Mouse (Mus musculus) 416B (cell line): ENCODE data around the gene Gm42372.
A peak's percentile ranks its signal among the peaks of the same experiment; 100 is the strongest.

Experiments
- DNase-seq: peaks from one replicate; pipeline ENCODE4 v3.0.0; 2011; ENCODE audit warnings: low read depth

The Gm42372 gene

GRCm38 (mm10) chr7:16961678-16962077 is 21.2 kb upstream of the Gm42372 start:
- no peak for DNase-seq

DNA sequence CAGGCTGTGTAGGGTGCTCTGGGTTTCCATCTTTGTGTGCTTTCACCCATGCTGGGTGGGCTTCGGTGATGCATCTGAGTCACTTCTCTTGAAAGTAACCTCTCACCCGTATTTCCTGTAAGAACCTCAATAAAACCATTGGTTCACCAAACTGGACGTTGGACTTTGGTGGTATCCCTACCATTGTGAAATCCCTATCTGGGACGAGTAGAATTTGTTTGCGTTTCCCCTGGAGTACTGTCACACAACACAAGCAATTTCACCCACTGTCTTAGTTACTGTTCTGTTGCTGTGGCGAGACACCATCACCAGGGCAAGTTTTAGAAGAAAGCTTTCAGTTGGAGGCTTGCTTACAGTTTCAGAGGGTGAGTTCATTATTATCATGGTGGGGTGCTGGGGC is 14.5 kb upstream of the Gm42372 start:
- DNase-seq: no peak

- no peak for DNase-seq
These were observed 11.7 kb upstream of the Gm42372 start for GRCm38 (mm10) chr7:16971160-16971559.

DNA sequence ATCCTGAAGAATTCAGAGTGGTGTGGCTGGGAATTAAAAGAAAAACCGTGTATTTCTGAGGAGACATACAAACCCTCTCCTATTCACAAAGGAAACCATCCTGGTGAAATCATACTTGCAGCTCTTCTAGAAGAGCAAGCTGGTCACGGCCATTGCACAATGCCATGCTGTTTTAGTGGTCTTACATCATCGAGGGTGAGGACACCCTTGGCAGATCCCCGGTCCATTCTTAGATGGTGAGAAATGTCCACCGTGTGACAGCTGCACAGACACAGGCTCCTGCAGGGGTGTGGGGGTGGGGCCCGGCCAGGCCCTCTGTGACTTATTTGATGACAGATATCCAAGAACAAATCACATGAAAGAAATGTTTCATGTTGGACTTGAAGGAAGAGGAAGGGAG is 8.9 kb upstream of the Gm42372 start:
- DNase-seq: peak; percentile 89

- DNase-seq: no peak
These were observed 6.6 kb upstream of the Gm42372 start for GRCm38 (mm10) chr7:16976298-16976697.

GRCm38 (mm10) chr7:16978173-16978572 is 4.7 kb upstream of the Gm42372 start:
- DNase-seq: no peak

DNA sequence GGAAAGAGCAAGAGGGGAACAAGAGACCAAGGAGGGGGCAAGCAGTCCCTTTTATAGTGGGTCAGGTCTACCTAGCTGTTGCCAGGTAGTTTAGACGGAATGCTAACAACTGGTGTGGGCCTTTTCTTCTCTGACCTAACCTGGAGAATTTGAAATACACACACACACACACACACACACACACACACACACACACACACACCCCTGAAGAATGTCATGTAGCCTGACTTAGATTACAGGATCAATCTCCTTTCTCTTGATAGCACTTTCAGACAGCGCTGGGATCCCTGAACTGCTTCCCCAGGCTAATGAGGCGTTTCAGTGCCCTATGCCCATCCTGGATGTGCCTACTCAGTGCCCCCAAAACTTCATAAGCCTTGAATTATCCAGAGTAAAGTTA is 4.3 kb upstream of the Gm42372 start:
- no peak for DNase-seq

DNA sequence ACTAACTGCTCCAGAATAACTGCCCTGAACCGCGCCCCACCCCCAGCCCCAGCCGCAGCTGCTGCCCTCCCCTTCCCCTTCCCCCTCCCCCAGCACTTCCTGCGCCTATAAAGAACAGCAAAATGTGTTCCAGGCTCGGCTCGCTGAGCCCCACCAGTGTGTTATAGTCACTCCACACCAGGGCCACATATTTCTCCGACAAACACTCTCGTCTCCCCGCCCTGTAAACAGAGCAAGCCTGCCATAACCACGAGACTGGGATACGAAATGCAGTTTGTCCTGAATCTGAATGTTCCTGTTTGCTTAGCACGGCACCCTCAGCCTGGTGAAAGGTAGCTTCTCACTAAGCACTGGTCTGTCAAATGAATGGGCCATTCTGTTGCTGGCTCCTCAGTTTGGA is 2.5 kb upstream of the Gm42372 start:
- DNase-seq: peak; percentile 39

- DNase-seq: no peak
These were observed 4.8 kb downstream of the Gm42372 start for GRCm38 (mm10) chr7:16987541-16988149.

DNA sequence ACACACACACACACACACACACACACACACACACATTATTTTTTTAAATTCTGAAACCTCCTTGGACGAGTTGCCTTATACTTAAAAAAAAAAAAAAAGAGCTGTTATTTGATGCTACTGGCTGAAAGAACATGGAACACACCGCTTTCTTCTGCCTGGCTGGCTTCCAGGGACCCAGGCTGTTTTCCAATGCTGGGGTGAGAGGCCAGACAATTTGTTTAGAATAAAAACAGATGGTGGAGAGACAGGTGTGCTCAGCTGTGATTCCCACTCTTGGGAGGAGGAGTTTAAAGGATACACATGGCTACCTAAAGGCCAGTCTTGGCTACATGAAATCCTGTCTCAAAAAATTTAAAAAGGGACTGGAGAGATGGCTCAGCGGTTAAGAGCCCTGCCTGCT is 5.5 kb downstream of the Gm42372 start:
- DNase-seq: no peak

DNA sequence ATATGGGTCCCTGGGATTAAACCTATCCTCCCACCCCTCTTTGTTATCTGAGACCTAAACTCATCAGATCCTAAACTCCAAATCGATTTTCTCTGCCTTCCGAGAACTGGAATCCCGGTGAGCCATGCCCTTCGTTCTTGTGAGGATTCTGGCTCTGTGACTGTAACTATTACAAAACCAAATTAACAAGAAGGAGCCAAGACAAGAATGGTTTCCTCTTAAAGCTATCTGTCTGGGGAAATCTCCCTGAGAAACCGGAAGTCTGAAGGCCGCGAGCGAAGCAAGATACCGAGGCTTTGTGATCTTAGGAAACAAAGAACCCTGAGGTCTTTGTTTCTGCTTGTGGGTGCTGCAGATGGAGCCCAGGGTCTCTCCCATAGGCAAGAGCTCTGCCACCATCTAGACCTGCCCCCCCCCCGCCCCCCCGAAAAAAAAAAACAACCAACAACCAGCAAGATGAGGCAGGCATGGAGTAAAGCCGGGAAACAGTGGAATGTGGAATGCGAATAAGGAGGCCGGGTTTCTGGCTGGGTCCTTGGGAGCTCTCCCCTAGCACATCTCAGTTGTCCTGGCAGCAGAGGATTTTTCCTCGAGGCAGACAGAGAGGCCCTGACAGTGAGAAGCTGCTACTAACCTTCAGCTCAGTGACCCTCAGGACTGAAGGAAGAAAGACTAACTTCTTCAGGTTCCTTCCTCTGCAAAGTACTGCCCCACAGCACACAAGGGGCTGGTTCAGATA is 7.3 kb downstream of the Gm42372 start:
- DNase-seq: peak; percentile 78

DNA sequence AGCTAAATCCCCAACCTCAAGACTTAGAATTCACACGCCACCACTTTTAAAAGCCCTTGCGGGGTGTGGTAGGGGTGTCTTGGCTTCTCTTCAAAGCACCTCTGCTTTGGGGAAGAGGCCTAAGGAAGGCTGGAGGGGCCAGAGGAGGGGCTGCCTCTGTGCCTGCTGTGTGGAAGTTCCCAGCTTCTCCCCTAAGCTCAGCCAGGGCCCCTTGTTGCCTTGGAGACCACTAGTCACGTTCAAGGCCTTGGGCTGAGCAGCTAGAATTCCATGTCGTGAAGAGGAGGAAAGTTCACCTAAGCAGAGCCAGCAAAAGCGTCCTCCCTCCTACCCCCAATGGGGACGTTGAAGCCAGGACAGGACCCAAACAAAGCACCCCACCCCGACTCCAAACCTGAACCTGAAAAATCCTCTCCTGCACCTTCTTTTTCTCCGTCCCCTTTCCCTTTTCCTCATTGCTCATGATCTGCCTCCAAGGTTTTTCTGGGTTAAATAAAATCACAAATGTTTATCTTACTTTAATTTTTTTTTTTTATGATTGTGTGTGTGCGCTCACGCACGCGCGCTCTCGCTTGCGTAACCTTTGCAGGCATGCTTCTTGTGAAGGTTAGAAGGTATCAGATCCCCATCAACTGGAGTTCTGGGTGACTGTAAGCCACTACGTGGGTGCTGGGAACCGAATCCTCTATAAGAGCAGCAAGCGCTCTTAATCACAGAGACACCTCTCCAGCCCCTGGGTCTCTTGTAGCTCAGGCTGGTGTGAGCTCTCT is 9.0 kb downstream of the Gm42372 start:
- no peak for DNase-seq

- DNase-seq: no peak
These were observed 9.5 kb downstream of the Gm42372 start, which contains the start of gene Ccdc8 for GRCm38 (mm10) chr7:16992451-16992807. Ccdc8 (plus strand) TSS chr7:16992708.

DNA sequence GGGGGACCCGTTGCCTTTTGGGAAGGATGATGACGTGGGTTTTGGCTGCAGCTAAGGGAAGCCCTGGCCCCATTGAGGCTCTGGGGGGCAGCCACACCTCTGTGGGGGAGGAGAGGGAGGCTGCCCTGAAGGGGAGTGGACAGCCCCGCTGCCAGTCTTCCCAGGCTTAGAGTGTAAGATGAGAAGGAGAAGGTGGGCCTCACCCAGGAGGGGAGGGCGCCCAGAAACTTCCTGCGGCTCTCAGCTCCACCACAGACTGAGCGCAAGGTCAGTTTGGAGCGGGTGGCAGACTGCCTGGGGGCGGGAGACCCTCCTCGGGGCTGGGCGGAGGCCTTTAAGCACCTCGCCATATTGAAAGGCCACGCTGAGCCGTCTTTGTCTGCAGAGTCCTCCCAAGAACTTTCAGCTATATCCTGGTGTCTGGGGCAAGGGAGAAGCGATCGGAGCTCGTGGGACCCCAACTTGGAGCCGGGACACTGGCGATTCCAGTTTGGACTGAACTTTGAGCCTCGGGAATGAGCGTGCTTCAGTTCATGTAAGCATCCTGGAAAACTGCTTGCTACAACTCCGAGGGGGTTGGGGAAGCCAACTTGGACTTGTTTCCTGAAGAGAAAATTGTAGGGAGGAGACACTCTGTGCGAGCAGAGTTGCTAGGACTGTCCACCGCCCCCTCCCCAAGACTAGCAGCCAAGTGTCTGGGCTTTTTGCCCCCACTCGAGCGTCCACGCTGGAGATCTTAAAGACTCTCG is 10.9 kb downstream of the Gm42372 start:
- DNase-seq: peak; percentile 94

- no peak for DNase-seq
These were observed 11.5 kb downstream of the Gm42372 start for GRCm38 (mm10) chr7:16994400-16994799.

GRCm38 (mm10) chr7:16995345-16995744 is 12.5 kb downstream of the Gm42372 start:
- DNase-seq: no peak

DNA sequence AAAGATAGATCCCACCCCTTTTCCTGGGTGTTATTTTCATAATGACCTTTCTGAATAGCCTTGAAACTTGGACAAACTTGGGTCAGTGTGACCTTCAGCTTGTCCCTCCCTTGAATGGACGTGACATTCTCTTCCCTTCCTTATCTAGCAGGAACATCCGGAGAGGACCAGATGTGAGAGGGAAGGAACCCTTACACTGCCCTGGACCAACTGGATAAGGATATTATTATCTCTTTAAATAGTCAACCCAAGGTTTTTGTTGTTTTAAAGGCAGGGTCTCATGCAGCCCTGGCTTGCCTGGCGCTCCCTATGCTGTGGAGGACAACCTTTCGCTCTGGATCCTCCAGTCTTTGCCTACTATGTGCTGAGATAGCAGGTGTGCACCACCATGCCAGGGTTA is 16.3 kb downstream of the Gm42372 start:
- no peak for DNase-seq

GRCm38 (mm10) chr7:16999650-17000049 is 16.8 kb downstream of the Gm42372 start:
- DNase-seq: peak; percentile 75

GRCm38 (mm10) chr7:17002375-17003195 is 19.7 kb downstream of the Gm42372 start:
- peak; percentile 90 for DNase-seq

DNA sequence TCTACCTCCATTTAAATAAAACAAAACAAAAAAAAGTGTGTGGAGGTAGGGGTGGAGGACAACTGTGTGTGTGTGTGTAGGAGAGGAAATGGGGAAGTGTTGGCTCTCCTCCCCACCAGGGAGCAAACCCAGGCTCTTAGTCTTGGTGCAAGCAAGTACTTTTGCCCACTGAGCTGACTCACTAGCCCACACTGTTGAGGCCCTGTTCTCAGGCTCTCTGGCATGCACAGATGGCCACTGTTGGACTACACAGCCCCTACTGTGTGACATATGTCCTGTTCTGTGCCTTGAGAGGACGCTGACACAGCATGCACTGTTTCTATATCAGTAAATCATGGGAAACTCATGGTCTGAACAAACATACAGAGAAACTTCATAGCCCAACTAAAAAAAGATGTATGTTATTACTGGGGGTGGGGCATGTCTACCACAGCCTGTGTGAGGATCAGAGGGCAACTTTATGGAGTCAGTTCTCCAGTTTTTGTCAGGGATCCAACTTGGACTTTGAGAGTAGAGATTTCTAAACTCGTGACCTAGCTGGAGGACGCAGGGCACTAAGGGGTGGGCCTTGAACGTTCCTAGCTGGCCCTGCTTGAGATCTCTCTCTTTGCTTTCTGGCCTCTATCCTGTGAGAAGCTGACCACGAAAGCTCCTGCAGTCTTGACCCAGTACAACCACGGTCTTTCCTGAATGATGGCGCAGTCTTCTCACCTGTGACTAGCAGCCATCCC is 20.5 kb downstream of the Gm42372 start:
- peak; percentile 78 for DNase-seq

- DNase-seq: no peak
These were observed 21.8 kb downstream of the Gm42372 start for GRCm38 (mm10) chr7:17004716-17005115.
